Mouse (Mus musculus): Measurements from ENCODE around the gene Iqch. TPM values are rescaled to one million over a fixed set of nuclear protein-coding genes. Genes with fewer than 3 reads are reported as not detected.

The Iqch gene
- total RNA-seq, 2 experiments from 2014 or later = not detected

- no peak for DNase-seq
- intact Hi-C loops (cut with DNase I) = loop anchor here (5.0 kb wide), 2 partner anchors 151 to 476 kb away; no protein-coding TSS in a partner anchor
Measured at GRCm38 (mm10) chr9:63613569-63613968, 11.3 kb upstream of the Iqch start.

- peak; percentile 31 to 37 for DNase-seq
- intact Hi-C loops (cut with DNase I) = loop anchor here (5.0 kb wide), 2 partner anchors 151 to 476 kb away; no protein-coding TSS in a partner anchor
Measured at GRCm38 (mm10) chr9:63612565-63613515, 10.5 kb upstream of the Iqch start.

DNA sequence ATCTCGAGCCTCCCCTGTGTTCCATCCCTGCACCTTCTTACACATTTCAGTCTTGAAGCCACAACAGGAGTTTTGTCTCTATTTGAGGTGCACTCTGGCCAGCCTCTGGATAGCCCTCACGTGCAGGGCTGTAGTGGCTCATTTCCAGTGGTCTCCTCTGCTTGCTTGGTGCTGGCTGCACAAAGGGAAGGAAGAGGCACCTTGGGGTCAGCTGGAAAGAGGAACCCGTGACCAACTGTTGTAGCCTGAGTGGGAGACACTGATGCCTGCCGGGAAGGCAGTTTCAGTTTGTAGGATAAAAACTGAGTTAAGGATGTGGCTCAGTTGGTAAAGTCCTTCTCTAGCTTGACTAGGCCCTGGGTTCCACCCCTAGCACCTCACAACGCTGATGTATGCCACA is 9.7 kb upstream of the Iqch start:
- no peak for DNase-seq
- intact Hi-C loops (cut with DNase I) = loop anchor here (5.0 kb wide), 2 partner anchors 150 to 475 kb away; no protein-coding TSS in a partner anchor

GRCm38 (mm10) chr9:63610841-63611366 is 8.6 kb upstream of the Iqch start:
- peak; percentile 62 to 74 for DNase-seq
- intact Hi-C loops (cut with DNase I) = loop anchor here (5.0 kb wide), 2 partner anchors 149 to 474 kb away; no protein-coding TSS in a partner anchor

DNA sequence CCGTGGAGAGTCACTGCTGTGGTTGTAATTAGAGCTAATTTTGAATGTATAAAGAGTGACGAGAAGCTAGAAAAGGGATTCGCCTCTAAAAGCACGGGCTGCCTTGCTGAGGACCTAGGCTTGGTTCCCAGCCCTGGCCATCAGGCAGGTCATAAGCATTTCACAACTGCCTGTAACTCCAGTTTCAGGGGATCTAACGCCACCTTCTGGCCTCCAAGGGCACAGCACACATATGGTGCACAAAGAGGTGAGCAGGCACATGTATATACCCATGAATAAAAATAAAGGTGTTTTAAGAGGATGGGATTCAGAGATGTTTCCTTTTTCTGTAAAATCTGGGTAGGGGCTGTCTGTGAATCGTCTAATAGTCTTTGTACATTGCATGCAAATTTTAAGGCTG is 7.9 kb upstream of the Iqch start:
- intact Hi-C loops (cut with DNase I) = loop anchor here (5.0 kb wide), 2 partner anchors 148 to 473 kb away; no protein-coding TSS in a partner anchor
- peak in 1 of 2 experiments; percentile 6 for DNase-seq

DNA sequence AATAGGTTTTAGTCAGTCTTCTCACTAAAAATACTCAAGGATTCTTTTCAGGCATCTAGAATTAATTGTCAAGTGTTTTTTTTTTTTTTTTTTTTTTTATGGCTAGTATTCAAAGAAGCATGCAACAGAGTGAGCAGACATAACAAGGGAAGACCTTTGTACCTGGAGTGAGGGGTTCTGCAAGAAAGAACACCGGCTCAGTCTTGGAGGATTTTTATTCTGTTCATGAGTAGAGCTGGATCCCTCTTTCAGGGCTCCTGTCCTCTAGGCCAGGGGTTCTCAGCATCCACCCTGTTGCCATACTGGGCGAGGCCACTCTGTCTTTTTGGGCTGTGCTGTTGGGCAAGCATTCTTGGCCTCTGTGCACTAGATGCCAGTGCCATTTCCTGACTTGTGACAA is 7.5 kb upstream of the Iqch start:
- no peak for DNase-seq
- intact Hi-C loops (cut with DNase I) = loop anchor here (5.0 kb wide), 2 partner anchors 147 to 472 kb away; no protein-coding TSS in a partner anchor

DNA sequence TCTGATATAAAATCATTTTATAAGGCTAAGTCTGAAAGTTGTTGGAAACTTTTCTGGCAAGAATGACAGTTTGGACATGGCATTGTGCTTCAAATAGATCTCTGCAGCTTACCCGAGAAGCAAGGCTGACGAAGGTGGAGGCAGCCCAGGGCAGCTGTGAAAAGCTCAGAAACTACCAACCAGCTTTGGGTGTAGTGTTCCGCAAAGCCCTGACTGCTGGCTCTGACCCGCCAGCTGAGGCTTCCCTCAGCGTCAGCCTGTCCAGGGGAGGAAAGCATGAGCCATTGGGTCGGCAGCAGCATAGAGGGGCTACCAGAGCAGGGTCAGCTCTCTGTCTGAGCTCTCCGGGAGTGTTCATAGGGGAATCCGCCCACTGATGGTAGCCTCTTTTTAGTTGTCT is 7.0 kb upstream of the Iqch start:
- intact Hi-C loops (cut with DNase I) = no loop called here
- DNase-seq = peak in 1 of 2 experiments; percentile 7

DNA sequence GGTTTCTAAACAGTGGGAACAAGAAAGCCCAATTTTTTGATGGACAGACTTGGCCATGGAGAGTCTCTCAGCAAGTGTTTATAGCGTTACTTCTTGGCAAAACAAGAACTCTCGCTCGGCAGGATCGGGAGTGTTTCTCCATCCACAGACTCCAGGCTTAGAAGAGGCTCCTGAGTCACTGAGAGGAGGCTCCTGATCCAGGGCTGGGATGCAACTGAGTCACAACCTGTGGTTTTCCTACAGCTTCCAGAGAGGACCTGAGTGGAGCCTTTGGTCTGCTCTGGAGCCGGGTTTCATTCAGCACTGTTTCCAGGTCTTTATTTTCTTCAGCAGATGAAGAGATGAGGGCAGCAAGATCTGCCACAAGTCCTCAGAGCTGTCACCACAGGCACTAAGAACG is 5.7 kb upstream of the Iqch start:
- intact Hi-C loops (cut with DNase I) = no loop called here
- no peak for DNase-seq

- intact Hi-C loops (cut with DNase I) = no loop called here
- DNase-seq = no peak
Measured at GRCm38 (mm10) chr9:63606594-63606993, 4.3 kb upstream of the Iqch start.

DNA sequence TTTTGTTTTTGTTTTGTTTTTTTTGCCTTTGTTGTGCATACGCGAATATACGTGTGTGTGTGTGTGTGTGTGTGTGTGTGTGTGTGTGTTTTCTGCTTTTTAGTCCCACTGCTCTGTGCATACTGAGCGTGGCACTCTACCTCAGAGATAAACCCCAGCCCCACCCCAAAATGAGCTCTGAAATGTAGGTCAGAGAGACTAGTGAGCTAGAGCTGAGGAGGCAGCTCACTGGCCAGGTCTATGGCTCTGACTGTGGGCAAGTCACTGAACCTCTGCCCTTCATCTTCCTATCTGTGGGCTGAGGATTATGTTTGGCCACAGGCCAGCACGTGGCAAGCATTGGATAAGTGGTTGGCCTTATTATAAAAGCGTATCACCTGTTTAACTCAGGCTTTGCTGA is 1.6 kb upstream of the Iqch start:
- intact Hi-C loops (cut with DNase I) = no loop called here

GRCm38 (mm10) chr9:63596660-63597059 is 5.6 kb downstream of the Iqch start:
- intact Hi-C loops (cut with DNase I) = no loop called here
- peak in 1 of 2 experiments; percentile 43 for DNase-seq

More for the DNA sequence above, 1.6 kb upstream of the Iqch start:
- DNase-seq = no peak

DNA sequence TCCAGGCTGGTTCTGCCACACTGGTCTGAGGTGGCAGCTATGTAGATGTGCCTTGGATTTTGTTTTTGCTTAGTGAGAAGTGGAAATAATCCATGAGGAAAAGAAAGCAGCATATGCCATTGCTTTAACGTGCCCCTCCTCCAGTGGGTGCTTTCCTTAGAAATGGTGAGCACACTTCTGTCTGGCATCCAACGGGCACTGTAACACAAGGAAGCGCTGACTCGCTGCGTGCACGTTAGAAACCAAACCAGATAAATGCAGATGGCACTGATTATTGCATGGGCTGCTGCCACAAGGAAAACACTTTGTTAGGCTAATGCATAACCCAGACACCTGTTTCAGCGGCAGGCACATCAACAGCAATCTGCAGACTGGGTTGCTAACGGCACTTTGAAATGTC is 6.6 kb downstream of the Iqch start:
- no peak for DNase-seq
- intact Hi-C loops (cut with DNase I) = no loop called here

DNA sequence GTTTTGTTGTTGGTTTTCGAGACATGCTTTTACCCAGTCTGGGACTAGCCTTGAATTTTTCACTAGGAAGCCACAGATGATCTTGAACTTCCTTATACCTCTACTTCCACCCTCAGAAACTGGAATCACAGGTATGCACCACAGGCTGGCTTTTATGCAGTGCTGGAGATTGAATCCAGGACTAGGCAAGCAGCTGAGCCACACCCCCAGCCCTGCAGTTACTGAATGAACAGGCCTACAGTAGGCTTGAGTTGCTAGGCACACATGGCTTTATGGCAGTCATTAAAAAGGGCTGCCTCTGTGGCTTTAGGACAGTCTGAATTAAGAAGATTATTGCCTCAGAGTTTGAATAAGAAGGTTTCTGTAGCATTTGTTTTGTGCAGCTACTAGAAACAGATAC is 7.3 kb downstream of the Iqch start:
- intact Hi-C loops (cut with DNase I) = no loop called here
- no peak for DNase-seq

GRCm38 (mm10) chr9:63591661-63592256 is 10.5 kb downstream of the Iqch start:
- DNase-seq = no peak
- intact Hi-C loops (cut with DNase I) = no loop called here

- intact Hi-C loops (cut with DNase I) = no loop called here
- no peak for DNase-seq
Measured at GRCm38 (mm10) chr9:63590592-63590991, 11.7 kb downstream of the Iqch start.

GRCm38 (mm10) chr9:63589209-63589608 is 13.1 kb downstream of the Iqch start:
- no peak for DNase-seq
- intact Hi-C loops (cut with DNase I) = no loop called here

- intact Hi-C loops (cut with DNase I) = no loop called here
- no peak for DNase-seq
Measured at GRCm38 (mm10) chr9:63585251-63585650, 17.0 kb downstream of the Iqch start.

DNA sequence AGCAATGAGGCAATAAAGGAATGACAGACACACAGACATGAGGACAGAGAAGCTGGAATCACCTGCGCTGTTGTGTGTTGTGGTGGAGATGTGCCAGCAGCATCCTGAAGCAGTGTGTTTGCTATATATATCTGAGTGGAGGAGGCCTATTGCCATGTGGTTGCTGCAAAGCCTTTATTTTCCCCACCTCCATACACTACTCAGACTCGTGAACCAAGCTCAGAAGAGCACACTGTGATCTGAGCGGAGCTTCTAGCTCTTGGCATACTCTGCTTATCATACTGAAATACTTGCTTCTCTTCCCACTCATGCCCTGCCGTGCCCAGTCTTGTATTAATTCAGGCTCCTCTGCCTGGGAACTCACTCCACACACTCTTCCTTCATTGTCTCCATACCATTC is 20.5 kb downstream of the Iqch start:
- DNase-seq = no peak
- intact Hi-C loops (cut with DNase I) = no loop called here

DNA sequence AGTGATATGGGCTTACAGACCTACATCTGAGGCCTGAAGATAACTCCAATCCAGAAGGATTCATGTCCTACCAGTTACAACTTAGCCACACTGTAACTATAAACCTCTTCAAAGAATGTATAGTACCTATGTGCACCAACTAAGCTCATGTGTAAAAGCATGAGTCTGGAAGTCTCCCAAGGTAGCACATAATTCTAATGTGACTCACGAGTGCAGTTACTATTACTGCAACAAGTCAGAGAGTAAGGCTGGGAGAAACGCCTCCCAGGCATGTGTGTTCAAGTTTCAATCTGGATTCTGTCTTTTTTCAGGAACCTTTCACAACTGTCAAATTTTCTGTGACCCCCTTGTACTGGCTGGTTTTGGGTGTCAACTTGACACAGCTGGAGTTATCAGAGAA is 22.2 kb downstream of the Iqch start:
- no peak for DNase-seq
- intact Hi-C loops (cut with DNase I) = no loop called here

- no peak for DNase-seq
- intact Hi-C loops (cut with DNase I) = no loop called here
Measured at GRCm38 (mm10) chr9:63579644-63580043, 22.6 kb downstream of the Iqch start.

- no peak for DNase-seq
- intact Hi-C loops (cut with DNase I) = no loop called here
Measured at GRCm38 (mm10) chr9:63577469-63577868, 24.8 kb downstream of the Iqch start.

All from heart, postnatal 10 days (tissue).